Mouse (Mus musculus): Measurements from ENCODE around the gene Tbc1d22a.

Tbc1d22a gene

DNA sequence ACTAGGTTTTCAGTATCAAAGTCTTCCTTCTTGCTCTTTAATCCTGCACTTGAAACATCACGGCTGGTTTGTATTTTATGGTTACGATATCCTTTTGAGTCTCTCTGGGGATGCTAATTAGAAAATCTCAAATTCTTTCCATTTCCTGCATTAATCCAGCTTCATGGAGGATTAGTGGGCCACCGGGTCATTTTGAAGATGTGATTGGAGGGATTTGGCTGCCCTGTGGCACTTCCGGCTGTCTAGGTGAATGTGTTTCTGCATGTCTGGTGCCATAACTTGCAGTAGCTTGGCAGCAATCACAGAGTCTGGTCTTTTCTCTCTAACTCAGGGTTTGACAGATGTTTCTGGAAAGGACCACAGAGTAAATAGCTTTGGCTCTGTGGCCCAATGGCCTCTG is 305.9 kb downstream of the Tbc1d22a start:
- DNase-seq: no peak

DNA sequence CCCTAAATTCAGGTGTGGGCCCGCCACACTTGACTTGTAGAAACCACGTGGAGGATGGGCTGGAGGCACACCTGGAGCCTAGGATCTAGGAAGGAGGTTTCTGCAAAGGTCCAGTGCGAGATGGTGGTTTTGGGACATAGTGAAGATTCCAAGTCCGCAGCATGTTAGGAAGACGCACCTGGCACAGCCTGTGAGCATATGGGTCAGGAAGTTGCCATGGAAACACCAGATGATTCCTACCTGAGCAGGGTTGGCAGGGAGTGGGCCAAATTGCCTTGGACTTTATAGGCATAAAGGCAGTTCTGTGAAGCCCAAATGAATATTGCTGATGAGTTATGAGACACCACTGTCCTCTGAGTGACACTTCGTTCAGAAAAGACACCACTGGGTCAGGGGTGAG is 321.1 kb downstream of the Tbc1d22a start:
- peak; percentile 43 for DNase-seq

DNA sequence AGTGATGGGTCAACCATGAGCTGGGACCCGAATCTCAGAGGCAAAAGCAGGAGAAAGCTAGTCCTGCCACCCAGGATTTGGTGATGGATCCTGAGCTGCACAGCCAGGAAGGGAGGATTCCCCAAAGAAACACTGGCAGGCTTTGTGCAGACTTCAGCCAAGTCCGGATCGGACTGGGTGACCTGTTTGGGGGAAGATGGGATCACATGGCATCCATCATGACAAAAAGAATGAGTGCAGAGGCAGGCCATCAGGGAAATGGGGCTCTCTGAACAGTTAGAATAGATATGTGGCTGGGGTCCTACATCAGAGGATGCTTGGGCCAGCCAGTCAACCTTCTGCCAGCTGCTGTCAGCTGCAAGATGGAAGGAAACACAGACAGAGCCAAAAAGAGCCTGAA is 328.1 kb downstream of the Tbc1d22a start:
- no peak for DNase-seq

DNA sequence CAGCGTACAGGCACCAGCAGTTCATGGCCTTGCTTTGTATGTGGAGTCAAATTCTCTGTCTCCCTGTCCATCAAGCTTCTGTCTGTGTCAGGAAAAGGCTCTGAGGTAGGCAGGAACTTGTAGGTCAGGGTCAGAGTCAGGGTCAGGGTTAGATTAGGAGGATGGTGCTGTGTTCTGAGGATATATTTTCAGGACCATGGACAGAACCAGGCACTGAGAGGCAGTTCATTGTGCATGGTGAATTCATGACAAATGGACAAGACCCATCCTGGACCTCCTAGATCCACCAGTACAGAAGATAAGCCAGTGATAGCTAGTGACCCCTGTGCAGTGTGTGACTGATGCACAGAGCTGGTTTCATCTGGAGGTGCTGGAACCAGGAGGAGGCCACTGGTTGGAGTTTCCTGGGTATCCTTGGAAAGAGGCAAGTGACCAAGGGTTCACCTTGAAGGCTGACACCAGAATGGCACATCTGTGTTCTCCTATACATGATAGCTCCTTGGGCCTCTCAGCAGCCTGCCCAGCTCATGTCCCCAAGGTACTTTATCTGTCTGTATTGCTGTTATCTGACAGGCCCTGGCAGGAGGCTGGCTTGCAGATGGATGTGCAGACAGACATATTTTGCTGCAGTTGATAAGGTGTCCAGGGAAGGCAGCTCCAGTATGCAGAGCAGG is 330.0 kb downstream of the Tbc1d22a start:
- no peak for DNase-seq
